Mouse (Mus musculus) olfactory bulb, adult 2 months (tissue): Measurements from ENCODE around the gene Htra1.

Experiments
- CTCF ChIP-seq: fragments of 200-500 bp; IDR thresholded peaks from 2 replicates; pipeline ENCODE4 v1.5.1; 2012; ENCODE audit warnings: low read depth, mild to moderate bottlenecking, low read length, moderate library complexity; ENCODE audit not compliant: insufficient read depth
- POLR2A ChIP-seq: fragments of 200-500 bp; IDR thresholded peaks from 2 replicates; pipeline ENCODE4 v1.6.1; 2012; ENCODE audit warnings: mild to moderate bottlenecking, low read depth, low read length, moderate library complexity; ENCODE audit not compliant: insufficient read depth

- TF ChIP-seq CTCF (no peak), POLR2A (no peak)
Observed at GRCm38 (mm10) chr7:130988146-130988545, 52.2 kb downstream of the Htra1 start.
